Mouse (Mus musculus) forebrain, embryonic 16.5 days (tissue): ENCODE results near the gene Noc2l. TPM values are rescaled to one million over a fixed set of nuclear protein-coding genes. Genes with fewer than 3 reads are reported as not detected.

Experiments used
- ATAC-seq: fragments of 200-750 bp; cut with Nextera tagmentation; 2 replicates; pipeline ENCODE4 v1.8.0; 2017; ENCODE audit warnings: mild to moderate bottlenecking, moderate library complexity
- H3K27ac ChIP-seq: fragments of 300-500 bp; sonication (generic); 2 replicates; pipeline ENCODE4 v1.5.1; 2014; ENCODE audit warnings: low read length, control low read depth
- H3K27me3 ChIP-seq: fragments of 300-500 bp; sonication (generic); replicated peaks from 2 replicates; pipeline ENCODE4 v1.6.1; 2014; ENCODE audit warnings: low read length; ENCODE audit not compliant: control insufficient read depth, insufficient read depth
- H3K36me3 ChIP-seq: fragments of 300-500 bp; sonication (generic); 2 replicates; pipeline ENCODE4 v1.6.1; 2014; ENCODE audit not compliant: control insufficient read depth, insufficient read depth
- H3K4me1 ChIP-seq: fragments of 300-500 bp; sonication (generic); replicated peaks from 2 replicates; pipeline ENCODE4 v1.6.1; 2014; ENCODE audit warnings: low read length; ENCODE audit not compliant: control insufficient read depth, insufficient read depth
- H3K4me2 ChIP-seq: fragments of 300-500 bp; sonication (generic); 2 replicates; pipeline ENCODE4 v1.6.1; 2014; ENCODE audit warnings: mild to moderate bottlenecking, low read length, control low read depth
- H3K4me3 ChIP-seq: fragments of 300-500 bp; sonication (generic); replicated peaks from 2 replicates; pipeline ENCODE4 v1.5.1; 2014; ENCODE audit warnings: mild to moderate bottlenecking, low read length, control low read depth
- H3K9ac ChIP-seq: fragments of 300-500 bp; sonication (generic); replicated peaks from 2 replicates; pipeline ENCODE4 v1.6.1; 2014; ENCODE audit warnings: low read depth, low read length, control low read depth
- H3K9me3 ChIP-seq: fragments of 300-500 bp; sonication (generic); 2 replicates; pipeline ENCODE4 v1.6.1; 2016; ENCODE audit warnings: low read length; ENCODE audit not compliant: control insufficient read depth
- WGBS: fragments of 180-500 bp; shearing (Covaris S2); extraction: QIAGEN DNeasy Blood & Tissue Kit; methylation state at CpG from one replicate; pipeline ENCODE4 v1.1.7; 2014; 5-methylcytosine and 5-hydroxymethylcytosine counted together
- polyA plus RNA-seq: library from polyadenylated mRNA; unstranded; fragments of >200 nt; fragmentation: Nextera tagmentation; extraction: Ambion mirVana; gene quantifications from 2 replicates; pipeline ENCODE4 v1.2.1, GENCODE M21; 2015

The Noc2l gene
- 55.3 and 61.4 TPM in 2 replicates for polyA plus RNA-seq

DNA sequence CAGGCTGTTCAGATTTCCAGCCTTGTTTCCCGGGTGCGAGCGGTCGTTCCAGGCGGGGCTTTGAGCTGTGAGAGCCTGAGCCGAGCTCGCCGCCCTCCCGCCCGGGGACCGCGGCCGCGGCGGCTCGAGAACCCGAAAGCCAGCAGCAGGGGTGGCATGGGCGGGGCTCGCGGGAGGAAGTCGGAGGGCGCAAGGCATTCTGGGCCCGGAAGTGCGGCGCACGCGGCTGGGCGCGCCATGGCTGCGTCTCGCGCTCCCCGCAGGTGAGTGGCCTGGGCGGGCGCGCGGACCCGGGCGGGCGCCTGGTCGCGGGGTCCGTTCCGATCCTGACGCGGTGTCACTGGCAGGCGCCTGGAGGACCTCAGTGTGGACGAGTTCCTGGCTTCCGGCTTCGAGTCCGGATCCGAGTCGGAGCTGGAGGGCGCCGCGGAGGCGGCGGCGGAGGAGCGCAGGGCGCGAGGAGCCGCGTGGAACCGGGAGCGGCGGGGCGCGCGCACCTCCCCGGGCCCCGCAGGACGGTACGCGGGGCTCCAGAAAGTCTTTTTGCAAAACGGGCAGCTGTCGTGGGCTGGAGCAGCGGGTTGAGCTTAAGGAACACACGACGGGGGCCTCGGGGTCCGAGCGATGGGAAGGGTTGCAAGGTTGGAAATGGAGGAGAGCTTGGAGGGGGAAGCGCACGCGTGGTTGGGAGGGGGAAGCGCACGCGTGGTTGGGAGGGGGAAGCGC, at the start of gene Noc2l:
Gene Noc2l (plus strand): TSS at position 203 of the 726 bp plus-strand sequence.
- Histone ChIP-seq H3K27me3 (no peaks in the 10 kb centered on the region), H3K36me3 (peaks cover 23% of the 10 kb centered on the region), H3K4me2 (peak within 1 kb of the TSS; percentile 85), H3K9me3 (no peaks in the 10 kb centered on the region), H3K4me1 (peaks cover 16% of the 10 kb centered on the region), H3K4me3 (peak within 1 kb of the TSS; percentile 68), H3K9ac (peak within 1 kb of the TSS; percentile 69), H3K27ac (peak within 1 kb of the TSS; percentile 89)
- ATAC-seq, result peak; percentile 90
- under 1% methylated on average over 73 of the region's 90 CpGs for WGBS

DNA sequence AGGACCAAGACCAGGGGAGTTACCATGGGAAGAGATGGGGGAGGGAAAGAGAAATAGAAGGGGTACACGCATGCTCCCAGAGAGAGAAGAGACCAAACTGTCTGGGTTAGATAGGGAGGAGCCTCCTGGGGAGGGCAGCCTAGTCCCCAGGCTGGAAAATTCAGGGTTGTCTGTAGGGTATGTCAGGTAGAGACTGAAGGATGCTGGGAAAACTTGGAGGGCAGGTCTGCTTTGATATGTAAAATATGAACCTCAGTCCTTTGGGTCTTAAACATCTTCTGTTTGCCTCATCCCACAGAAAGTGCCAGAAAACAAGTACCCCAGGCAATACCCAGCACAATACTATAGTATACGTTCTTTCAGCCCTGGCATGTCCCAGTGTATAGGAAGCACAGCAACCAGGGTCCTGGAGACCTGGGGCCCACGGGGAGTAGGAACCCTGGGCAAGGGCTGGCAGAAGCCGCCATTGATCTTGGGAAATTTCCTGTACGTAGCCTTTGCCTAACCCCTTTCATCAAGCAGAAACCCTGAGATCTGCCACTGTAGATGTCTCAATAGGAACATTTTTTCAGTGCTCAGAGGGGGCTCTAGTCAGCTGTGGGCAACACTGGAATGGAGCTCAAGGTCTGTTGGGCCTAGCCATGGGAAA, 47.5 kb upstream of the Noc2l start:
- ATAC-seq, result no peak
- H3K4me3 ChIP-seq, result no peak overlapping the region
- H3K4me2 ChIP-seq, result no peak overlapping the region
- no peaks in the 10 kb centered on the region for H3K27me3 ChIP-seq
- 24% methylated on average over 5 of the region's 5 CpGs for WGBS
- no peak overlapping the region for H3K9ac ChIP-seq
- peaks cover 79% of the 10 kb centered on the region for H3K4me1 ChIP-seq
- peaks cover 6% of the 10 kb centered on the region for H3K36me3 ChIP-seq
- peak overlapping the region; percentile 6 for H3K27ac ChIP-seq
- no peaks in the 10 kb centered on the region for H3K9me3 ChIP-seq

DNA sequence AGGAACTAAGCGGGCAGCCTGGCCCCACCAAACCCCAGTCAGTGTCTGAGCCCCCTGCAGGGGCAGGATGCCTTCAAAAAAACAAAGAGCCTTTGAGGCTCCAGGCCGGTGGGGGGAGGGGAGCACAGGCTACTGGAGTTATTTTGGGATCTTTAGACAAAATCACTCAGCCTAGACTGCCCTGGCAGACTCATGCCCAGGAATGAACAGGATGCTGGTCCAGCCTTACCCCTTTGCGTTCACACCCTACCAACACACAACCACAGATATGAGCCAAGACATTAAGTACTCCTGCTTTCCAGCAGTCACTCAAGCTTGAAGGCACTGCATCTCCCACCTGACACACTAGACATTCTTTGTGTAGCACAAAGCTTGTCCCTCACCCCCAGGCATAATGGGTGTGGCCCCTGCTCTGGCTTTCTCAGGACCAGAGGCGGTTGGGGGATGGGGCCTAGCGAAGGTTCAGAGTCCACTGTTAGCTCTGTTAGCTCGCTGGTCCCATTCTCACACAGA, 46.9 kb upstream of the Noc2l start:
- Histone ChIP-seq H3K4me2 (no peak overlapping the region; the same call in 1 of the 2 replicates), H3K9ac (no peak overlapping the region; the same call in 1 of the 2 replicates), H3K9me3 (no peaks in the 10 kb centered on the region), H3K4me1 (peaks cover 79% of the 10 kb centered on the region), H3K4me3 (no peak overlapping the region), H3K27ac (peak overlapping the region; percentile 6), H3K27me3 (no peaks in the 10 kb centered on the region), H3K36me3 (peaks cover 6% of the 10 kb centered on the region)
- WGBS, result 5% methylated on average over 6 of the region's 6 CpGs
- ATAC-seq, result peak; percentile 18; the same call in 1 of the 2 replicates

DNA sequence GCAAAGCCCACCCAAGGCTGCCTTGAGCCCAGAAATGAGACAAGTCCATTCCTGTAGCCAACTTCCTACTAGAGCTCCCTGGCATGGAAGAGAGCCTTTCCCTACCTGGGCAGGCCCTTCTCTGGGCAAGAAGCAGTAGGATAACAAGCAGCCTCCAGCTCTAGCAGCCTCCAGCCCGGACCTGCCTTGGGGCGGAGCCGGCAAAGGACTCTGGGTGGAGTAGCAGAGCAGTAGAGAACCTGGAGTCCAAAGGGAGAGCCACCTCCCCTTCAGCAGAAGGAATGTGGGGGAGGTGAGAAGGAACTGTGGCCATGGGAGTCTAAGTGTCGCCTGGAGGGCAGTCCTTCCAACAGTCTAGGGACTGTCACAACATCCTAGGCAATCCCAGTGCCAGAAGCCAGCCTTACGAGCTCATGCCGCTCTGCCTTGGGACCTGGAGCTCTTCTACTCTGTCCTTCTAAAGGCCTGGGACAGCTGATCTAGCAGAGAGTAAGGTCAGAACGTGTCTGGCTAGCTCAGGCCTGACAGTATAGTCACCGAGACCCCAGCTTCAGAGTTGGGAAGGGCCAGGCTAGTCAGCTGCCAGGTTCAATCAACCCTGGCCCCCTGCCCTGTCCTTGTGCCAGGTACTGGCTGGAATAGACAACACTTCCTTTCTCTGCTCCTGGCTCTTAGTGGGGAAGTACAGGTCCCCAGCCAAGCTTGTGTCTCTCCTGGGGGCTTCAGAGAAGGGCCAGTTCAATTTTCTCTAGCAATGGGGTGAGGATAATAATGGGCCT, 43.2 kb upstream of the Noc2l start:
- Histone ChIP-seq H3K9me3 (no peaks in the 10 kb centered on the region), H3K4me1 (peaks cover 63% of the 10 kb centered on the region), H3K4me3 (no peak overlapping the region), H3K4me2 (no peak overlapping the region), H3K9ac (no peak overlapping the region), H3K27ac (0 out of 2 replicates have a peak overlapping the region, but pooled peaks have one; percentile 43), H3K27me3 (no peaks in the 10 kb centered on the region), H3K36me3 (peaks cover 6% of the 10 kb centered on the region)
- WGBS, result 44% methylated on average over 8 of the region's 8 CpGs
- no peak for ATAC-seq

DNA sequence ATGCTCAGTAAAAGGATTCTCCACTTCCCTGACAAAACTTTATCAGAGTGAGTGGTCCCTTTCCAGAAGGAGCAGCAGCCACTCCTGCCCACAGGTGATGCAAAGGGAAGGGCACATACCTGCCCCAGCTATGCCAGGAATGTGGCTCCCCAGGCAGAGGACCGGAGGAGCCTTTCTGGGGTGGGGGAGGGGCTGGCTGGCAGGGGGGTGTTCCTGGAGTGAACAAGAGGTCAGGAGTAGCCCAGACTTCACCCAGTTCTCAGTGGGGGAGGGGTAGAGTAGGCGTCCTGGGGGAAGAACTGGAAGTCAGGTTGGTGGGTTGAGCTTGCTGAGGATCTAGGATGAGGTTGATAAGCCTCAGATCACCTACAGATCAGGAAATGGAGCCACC, 42.6 kb upstream of the Noc2l start:
- Histone ChIP-seq H3K27ac (no peak overlapping the region), H3K9me3 (no peaks in the 10 kb centered on the region), H3K4me1 (peaks cover 60% of the 10 kb centered on the region), H3K4me2 (no peak overlapping the region), H3K36me3 (peaks cover 6% of the 10 kb centered on the region), H3K9ac (no peak overlapping the region), H3K27me3 (no peaks in the 10 kb centered on the region), H3K4me3 (no peak overlapping the region)
- ATAC-seq, result no peak
- WGBS, result 21% methylated on average over 2 of the region's 2 CpGs

DNA sequence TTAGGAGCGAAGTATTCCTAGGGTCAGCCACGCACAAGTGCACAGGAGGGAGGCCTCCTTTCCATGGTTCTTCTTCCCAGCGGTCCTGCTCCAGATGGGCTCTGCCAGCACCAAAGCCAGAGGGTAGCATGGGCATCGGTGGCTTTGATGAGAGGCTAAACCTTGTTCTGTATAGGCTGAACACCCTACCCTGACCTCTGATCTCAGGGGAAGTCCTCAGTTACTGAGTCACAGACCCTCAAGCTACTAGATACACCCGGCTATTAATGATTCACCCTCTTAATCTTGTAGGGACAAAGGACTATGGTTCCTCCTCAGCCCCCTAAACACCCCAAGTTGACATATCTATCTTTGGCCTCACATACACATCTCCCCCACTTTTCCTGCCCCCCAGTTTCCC, 41.9 kb upstream of the Noc2l start:
- no peak for ATAC-seq
- H3K4me2 ChIP-seq, result no peak overlapping the region
- no peak overlapping the region for H3K27ac ChIP-seq
- H3K4me1 ChIP-seq, result peaks cover 53% of the 10 kb centered on the region
- no peak overlapping the region for H3K4me3 ChIP-seq
- H3K36me3 ChIP-seq, result peaks cover 6% of the 10 kb centered on the region
- H3K27me3 ChIP-seq, result no peaks in the 10 kb centered on the region
- no peak overlapping the region for H3K9ac ChIP-seq
- no peaks in the 10 kb centered on the region for H3K9me3 ChIP-seq
- WGBS, result 74% methylated on average over 5 of the region's 5 CpGs

DNA sequence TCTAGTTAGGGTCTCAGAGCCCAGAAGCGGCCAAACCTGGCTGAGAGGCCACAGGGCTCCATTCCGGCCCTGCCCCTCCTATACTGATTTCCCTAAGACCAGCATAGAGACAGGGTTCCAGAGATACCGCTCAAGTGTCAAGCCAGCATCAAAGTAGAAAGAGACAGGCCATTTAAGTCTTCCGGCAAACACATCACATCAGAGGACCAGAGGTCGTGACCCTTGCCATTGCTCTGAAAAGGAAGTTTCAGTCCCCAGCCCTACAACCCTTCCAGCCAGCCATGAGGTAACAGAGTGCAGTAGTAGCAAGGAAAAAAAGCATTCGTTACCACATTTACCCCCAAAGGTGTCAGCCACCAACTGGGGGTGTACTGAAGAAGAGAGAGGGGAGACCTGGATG, 41.5 kb upstream of the Noc2l start:
- Histone ChIP-seq H3K4me1 (peaks cover 49% of the 10 kb centered on the region), H3K9me3 (no peaks in the 10 kb centered on the region), H3K9ac (no peak overlapping the region), H3K36me3 (peaks cover 6% of the 10 kb centered on the region), H3K27me3 (no peaks in the 10 kb centered on the region), H3K4me3 (no peak overlapping the region), H3K4me2 (no peak overlapping the region), H3K27ac (no peak overlapping the region)
- no peak for ATAC-seq
- WGBS, result 50% methylated on average over 6 of the region's 6 CpGs

DNA sequence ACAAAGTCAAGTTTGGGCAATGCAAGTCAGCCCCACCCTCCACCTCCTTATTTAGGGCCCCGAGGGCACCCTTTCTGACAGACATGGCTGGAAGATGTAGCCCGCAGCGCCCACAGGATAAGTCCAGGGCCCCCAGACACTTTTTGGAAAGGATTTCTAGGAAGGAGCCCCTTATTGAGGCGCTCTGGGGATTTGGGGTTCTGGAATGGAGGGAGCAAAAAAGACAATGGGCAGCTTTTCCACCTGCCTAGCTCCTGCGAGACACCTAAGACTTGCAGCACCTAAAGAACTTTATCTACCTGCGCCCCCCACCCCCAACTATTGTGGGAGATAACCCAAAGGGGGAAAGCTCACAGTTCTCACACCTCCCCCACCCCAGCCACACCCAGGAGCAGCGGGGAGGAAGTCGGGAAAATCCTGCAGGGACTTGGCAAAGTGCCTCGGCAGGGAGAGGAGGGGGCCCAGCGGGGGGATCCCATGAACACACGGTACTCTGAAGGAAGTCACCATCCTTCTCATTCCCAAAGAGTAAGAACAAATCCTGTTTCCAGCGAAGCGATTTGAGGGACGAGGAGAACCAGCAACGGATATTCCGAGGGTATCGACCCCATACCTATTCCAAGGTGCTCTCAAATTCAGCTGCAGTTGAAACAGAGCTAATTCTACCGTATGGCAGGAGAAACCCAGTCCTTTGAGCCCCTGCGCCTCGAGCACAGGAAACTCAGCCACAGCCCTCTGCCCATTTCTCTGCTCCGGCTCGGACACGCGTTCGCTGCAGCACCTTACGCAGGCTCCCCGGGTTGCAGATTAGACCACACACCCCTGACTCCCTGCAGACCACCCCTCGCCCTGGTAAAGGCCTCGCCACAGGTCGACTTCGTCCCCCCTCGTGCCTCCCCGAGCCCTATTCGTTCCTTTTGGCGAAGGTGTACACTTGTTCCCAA, 39.6 kb upstream of the Noc2l start:
- peaks cover 37% of the 10 kb centered on the region for H3K4me1 ChIP-seq
- peak overlapping the region; percentile 87 for H3K4me3 ChIP-seq
- H3K4me2 ChIP-seq, result peak overlapping the region; percentile 85
- H3K9ac ChIP-seq, result peak overlapping the region; percentile 76
- H3K27me3 ChIP-seq, result no peaks in the 10 kb centered on the region
- peak; percentile 1; the same call in 1 of the 2 replicates for ATAC-seq
- H3K9me3 ChIP-seq, result no peaks in the 10 kb centered on the region
- 3% methylated on average over 35 of the region's 35 CpGs for WGBS
- H3K36me3 ChIP-seq, result no peaks in the 10 kb centered on the region
- peak overlapping the region; percentile 60 for H3K27ac ChIP-seq
